Mouse (Mus musculus): Measurements from ENCODE around the gene Tsc1.

Gene Tsc1

DNA sequence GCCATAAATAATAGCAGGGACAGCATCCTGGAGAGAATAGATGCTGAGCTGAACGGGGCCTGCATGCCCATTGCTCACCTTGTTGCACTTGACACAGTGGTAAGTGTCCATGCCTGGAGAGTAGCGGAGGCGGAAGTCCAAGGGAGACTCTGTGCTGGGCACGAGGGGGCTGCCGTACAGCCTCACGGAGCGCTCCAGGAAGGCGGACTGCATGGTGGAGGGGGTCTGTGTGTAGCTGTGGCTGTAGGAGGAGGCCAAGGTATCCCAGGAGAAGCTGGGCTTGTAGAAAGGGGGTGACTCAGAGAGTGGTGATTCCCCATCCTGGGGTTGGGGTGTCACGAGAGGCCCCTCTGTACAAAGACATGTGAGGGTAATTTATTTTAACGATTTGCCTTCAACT is 27.4 kb upstream of the Tsc1 start:
- DNase-seq (ENCODE audit: extremely low read depth, low read depth, low spot score): no peak

DNA sequence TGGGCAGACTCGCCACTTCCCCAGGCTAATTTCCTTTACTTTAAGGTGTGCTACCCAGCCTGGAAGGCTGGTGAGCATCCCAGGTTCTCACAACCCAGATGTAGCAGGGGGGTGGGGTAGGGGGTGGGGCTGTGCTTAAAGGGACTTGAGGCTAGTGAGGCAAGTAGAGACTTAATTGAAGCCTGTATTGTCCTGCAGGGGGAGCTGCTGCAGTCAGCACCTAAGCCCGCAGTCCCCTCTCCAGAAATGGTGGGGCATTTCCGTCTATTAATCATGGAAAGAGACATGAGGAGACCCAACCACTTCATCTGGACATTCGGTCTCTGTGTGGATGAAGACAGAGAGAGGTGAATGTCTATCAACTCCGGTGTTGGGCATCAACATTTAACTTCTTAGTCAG is 24.7 kb upstream of the Tsc1 start:
- no peak for DNase-seq (ENCODE audit: extremely low read depth, low read depth, low spot score)

DNA sequence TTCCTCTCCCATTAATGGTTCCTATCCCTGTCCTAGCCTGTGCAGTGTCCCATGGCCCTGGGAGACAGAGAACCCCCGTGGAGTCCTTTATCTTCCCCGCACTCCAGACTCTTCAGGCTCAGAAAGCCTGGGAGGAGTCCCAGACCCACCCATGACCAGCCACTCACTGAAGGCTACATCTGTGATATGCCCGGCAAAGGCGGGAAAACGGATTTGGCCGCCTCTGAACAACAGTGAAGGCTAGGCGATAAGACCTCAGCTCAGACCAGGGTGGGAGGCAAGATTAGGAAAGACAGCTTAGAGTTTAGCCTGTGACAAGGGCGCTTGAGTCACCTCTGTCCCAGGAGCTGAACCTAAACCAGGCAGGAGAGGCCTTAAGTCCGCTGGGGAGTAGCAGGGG is 24.2 kb upstream of the Tsc1 start:
- DNase-seq (ENCODE audit: extremely low read depth, low read depth, low spot score): no peak

DNA sequence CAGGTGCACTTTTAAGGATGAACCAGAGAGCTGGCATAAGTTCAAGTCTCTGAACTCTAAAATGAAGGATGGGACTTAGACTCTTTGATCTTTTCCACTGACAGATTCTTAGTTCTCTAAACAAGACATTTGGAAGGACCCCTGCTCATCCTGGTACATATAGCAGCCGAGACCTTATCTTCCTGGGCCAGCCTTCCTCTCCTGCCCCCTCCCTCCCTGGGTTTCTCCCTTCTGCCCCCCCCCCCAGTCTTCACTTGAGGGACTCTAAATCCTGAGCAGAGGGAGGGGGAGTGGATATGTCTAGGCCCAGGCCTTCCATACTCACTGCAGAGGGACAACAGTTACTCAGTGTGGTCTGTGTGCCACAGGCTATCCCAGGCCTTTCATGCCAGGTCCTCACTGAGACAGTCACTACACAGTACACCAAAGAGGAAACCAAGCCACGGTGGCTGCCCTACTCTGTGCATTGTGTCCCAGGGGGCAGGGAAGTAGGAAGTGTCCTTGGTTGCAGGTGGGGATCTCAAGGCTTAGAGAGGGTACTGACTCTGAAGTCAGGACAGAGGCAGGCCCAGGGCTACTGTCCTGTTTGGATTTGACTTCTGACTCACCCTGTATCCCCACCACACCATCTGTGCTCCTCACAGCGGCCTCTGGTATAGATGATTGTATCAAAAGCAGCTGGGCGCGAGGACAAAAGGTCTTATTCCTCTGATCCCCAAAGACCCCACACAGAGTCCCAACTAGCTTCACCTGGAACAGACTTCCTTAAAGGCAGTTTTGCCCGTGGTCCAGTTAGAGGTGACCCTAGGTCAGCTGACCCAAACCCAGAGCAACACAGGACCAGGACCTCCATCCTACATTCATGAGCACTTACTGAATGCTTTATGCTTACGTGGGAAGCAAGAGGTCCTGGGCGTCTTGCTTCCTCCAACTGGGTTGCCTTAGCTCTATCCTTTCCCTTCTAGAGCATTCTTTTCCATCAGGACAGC is 23.2 kb upstream of the Tsc1 start:
- DNase-seq (ENCODE audit: extremely low read depth, low read depth, low spot score): no peak

DNA sequence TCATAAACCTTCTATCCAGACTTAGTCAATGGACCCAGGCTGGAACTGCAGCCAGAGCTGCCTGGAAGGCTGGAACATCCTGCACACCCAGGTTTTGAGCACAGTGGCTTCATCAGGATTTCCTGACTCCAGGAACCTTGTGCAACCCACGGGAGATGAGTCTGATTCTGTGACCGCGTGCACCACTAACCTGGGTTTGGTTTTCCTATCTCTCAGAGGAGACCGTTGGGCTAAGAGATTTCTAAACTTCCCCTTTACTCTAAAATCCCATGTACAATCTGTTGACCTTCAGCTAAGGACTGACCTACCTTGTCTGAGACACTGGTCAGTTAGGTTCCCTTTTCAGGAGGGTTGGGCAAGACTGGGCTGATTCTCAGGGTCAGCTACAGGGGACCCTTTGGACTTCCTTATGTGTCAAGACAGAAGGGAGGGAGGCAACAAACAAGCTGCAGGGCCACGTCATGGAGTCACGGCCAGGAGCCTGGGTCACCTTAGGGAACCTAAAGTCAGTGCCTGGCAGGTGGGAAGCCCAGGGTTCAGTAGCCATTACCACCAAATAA is 22.2 kb upstream of the Tsc1 start:
- no peak for DNase-seq (ENCODE audit: extremely low read depth, low read depth, low spot score)

DNA sequence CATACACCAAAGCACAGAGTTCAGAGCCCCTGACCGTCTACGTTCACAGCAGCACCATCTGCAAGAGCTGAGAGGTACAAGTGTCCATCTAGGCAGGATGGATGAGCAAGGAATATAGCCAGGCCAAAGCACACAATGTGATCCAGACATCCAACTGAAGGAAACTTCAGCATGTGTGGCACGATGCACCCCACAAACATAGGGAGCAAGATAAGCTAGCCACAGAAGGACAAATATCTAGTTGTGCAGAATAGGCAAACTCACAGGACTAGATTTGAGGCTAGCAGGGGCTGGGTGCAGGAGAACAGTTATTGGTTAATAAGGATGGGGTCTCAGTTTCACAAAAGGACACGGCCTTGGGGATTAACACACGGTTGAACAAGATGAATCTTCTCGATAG is 21.7 kb upstream of the Tsc1 start:
- DNase-seq (ENCODE audit: extremely low read depth, low read depth, low spot score): no peak

DNA sequence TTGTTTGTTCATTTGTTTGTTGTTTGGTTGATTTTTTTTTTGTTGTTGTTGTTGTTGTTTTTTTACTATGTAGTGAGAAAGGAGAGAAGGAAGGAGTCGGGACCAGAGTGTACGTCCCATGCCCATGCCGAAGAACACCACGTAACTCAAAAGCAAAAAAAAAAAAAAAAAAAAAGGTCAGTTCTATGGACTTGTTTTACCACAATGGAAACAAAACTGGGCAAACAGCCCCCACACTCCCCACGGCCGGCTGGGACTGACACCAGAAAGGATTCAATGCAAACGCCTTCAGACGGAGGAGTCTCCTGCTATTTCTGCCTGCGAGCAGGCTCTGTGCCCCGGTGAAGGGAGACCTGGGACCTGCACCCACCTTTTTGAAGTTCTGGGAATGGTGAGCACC is 20.5 kb upstream of the Tsc1 start:
- DNase-seq (ENCODE audit: extremely low read depth, low read depth, low spot score): no peak

DNA sequence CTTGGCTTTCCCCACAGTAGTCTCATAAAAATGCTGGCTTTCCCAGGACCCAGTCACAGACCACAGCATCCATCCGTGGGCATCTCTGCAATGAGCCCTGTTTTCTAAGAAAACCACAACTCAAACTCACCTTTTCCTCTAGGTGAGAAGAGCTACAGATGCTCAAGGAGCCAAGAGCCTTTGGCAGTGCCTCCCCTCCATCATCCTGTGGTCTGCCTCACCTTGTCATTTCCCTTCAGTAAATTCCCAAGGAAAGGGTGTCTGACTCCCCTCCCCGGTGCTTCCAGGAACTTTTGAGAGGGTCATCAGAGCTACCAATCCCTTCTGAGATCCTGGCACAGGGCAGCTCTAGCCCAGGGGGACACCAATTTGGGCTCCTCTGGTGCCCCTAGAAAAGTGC is 19.9 kb upstream of the Tsc1 start:
- DNase-seq (ENCODE audit: extremely low read depth, low read depth, low spot score): no peak

DNA sequence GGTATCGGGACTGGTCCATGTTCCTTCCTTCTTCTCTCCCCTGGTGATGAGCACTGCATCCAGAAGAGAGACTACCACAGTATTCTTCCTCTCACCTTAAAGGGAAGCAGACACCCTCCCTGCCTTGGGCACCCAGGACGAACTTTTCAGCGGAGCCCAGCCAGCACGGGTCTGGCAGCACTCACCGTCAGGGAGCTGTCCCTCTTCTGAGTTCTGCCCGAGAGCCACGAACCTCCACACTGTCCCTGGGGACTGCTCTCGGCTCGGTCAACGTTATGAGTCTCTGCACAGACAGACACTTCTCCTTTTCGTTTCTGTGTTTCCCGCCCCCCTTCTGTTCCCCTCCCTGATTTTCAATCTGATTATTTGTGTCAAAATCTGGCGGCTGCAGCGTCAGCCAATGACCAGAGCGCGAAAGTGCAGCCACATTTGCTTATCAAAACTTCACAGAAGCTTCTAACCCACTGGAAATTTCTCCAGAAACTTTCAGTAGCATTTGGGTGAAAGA is 19.3 kb upstream of the Tsc1 start, which contains the start of gene Gfi1b:
Gfi1b (minus strand) TSS at position 319 of the 508 bp plus-strand sequence.
- no peak for DNase-seq (ENCODE audit: extremely low read depth, low read depth, low spot score)

DNA sequence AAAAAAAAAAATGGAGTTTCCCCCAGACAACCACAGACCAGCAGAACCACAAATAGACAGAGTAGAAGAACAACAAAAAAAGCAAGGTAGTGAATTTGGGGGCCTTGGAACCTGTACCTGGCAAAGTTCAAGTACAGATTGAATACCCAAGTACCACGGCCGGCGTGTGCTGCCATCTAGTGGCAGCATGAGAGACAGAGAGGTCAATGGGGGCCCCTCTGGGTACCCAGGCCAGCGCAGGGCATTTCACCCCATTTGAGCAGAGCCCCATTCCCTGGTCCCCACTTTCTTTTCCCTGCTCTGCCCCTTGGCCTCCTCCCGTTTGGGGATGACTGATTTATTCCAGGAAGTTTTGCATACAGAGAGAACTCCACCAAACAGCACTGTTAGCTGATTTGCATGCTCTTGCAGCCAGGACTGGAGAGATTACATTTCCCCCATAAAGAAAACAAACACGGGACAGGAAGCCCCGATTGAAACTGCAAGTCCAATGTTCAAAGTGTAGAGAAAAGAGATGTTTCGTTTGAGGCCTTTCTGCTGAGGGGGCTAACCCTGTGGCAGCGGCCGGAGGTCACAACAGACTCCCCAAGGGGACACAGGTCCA is 18.4 kb upstream of the Tsc1 start:
- no peak for DNase-seq (ENCODE audit: extremely low read depth, low read depth, low spot score)

DNA sequence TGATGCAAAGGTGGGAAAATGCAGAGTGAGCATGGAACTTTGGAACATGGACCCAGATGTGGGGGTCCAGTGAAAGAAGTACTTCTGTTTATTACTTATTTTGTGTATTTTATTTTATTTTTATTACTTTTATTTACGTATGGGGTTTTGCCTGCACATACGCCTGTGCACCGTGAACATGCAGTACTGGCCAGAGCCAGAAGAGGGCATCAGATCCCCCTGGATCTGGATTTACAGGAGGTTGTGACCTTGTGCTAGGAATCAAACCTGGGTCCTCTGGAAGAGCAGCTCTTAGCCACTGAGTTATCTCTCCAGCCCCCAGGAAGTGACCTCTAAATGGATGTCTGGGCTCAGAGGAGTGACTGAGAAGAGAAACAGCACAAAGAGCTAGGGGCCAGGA is 16.2 kb upstream of the Tsc1 start:
- no peak for DNase-seq (ENCODE audit: extremely low read depth, low read depth, low spot score)

DNA sequence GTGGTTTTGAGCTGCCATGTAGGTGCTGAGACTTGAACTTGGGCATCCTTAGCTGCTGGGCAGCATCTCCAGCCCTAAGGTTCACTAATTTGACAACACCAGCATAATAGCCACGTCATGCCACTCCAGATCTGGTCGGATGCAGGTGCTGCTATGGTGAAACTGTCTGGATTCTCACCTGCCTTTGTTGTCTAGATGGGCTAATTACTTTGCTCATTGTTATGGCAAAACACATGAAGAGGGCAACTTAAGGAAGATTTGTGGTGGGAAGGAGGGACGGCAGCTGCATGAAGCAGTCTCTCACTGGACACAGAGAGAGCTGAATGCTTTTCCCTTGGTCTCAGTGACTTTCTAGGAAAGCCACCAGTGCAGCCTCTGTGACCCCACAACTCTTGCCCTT is 15.0 kb upstream of the Tsc1 start:
- no peak for DNase-seq (ENCODE audit: extremely low read depth, low read depth, low spot score)

DNA sequence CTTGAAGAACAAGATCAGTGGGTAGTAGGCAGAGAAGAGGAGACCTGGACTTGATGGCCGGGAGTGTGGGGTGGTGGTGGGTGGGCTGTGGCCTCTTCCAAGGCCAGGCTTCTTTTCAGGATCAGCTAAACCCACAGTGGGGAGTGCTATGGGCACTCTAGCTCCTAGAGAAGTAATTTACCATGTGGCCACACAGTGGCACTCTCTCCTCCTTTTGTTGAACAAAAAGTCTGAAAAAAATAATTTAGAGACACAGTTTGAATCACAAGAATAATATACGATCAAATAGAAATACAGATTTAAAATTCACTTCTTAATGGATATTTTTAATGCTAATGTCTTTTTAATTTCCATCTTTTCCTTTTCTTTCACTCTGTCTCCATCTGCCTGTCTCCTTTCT is 13.0 kb upstream of the Tsc1 start:
- DNase-seq (ENCODE audit: extremely low read depth, low read depth, low spot score): no peak

DNA sequence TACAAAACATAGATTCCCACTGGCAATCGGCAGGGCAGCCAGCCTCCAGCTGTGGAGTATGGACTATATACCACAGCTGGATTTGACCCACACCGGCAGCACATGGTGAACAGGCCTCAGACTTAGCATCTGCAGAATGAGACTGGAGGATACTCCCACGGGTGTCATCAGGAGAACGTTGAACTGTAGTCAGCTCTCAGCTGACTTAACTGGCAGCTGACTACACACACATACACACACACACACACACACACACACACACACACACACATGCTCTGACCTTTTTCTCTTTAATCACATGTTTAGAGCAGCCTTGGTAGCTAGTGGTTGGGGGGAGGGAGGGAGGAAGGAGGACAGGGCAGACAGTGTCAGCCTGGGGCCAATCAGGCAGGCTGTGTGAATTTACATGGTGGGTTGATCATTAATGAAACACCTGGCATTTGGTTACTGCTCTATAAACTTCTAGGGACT is 11.1 kb upstream of the Tsc1 start:
- no peak for DNase-seq (ENCODE audit: extremely low read depth, low read depth, low spot score)

DNA sequence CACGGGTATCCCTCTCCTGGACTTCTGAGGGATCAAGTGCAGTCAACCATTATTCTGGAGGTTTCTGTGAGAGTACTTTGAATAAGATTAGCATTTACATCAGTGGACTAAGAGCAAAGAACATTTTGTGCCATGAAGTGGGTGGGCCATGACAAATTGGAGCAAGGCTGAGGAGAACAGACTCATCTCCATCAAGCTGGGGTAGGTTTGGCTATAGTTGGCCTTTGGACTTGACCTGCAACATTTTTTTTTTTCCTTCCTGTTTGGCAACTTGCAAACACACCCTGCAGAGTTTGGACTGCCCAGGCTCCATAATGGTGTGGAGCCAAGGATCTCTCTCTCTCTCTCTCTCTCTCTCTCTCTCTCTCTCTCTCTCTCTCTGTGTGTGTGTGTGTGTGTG is 8.4 kb upstream of the Tsc1 start:
- DNase-seq (ENCODE audit: extremely low read depth, low read depth, low spot score): no peak

DNA sequence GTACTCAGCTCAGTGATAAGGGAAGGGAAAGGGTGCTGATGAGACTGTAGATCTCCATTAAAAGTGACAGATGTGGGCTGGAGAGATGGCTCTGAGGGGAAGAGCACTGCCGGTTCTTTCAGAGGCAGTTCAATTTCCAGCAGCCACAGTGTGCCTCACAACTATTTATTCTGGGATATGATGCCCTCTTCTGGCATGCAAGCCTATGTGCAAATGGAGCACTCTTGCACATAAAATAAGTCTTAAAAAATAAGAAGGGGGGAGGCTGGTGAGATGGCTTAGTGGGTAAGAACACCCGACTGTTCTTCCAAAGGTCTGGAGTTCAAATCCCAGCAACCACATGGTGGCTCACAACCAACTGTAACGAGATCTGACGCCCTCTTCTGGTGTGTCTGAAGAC is 7.9 kb upstream of the Tsc1 start:
- DNase-seq (ENCODE audit: extremely low read depth, low read depth, low spot score): no peak

DNA sequence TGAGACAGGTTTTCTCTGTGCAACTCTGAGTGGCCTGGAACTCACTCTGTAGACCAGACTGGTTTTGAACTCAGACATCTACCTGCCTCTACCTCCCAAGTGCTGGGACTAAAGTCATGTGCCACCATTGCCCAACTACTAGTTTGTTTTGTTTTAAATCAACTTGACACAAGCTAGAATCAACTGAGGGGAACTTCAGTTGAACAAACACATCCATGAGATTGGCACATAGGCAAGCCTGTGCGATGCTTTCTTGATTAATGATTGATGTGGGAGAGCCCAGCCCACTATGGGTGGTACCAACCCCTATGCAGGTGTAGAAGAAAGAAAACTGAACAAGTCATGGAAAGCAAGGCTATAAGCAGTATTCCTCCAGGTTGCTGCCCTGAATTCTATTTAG is 5.8 kb upstream of the Tsc1 start:
- no peak for DNase-seq (ENCODE audit: extremely low read depth, low read depth, low spot score)

DNA sequence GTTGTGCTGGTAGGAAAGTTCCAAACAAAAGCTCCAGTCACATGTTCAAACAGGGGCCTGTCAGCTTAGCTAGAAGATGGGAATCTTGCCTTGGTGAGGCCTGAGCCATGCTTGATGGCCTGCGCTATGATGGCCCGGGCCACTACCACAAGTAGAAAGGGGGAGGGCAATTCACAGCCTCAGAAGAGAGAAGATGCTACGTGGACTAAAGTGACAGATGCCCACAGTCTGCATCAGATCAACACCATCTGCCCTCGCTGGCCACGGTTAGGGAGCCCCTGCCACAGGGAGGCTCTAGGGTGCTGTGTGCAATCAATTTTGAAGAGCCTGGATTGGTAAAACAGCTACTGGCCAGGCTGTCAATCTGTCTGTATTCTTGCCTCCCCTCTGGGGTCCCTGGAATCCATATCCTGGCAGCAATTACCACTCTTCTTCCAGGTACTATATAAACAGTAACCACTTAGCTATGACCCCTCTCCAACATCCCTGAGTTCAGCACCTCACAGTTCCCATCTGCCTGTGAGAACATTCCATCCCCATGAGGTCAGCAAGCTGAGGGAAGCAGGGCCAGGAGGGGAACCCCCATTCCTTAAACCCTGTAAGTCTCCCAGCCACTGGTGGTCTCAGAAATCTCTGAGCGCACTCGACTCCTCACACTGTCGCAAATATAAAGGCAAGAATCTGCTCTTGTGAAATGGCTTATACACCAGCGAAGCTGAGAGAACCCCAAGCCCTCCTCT is 3.8 kb upstream of the Tsc1 start:
- no peak for DNase-seq (ENCODE audit: extremely low read depth, low read depth, low spot score)

DNA sequence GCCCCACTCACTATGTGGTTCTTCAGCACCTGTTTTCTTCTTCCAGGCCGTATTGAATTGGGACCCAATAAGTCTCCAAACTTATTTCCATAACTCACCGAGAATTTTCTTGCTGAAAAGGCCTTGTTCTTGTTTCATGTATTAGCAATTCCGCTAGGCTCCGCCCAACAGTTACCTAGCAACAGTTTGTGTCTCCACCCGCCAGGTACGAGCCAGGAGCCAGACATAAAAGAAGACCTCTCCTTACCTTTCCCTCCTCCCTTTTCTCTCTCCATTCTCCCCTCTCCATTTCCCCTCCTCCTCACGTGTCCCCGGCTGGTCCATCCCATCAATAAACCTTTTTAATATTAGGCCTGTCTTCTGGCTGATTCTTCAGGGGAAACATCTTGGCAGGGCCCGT is 2.7 kb upstream of the Tsc1 start:
- DNase-seq (ENCODE audit: extremely low read depth, low read depth, low spot score): no peak

DNA sequence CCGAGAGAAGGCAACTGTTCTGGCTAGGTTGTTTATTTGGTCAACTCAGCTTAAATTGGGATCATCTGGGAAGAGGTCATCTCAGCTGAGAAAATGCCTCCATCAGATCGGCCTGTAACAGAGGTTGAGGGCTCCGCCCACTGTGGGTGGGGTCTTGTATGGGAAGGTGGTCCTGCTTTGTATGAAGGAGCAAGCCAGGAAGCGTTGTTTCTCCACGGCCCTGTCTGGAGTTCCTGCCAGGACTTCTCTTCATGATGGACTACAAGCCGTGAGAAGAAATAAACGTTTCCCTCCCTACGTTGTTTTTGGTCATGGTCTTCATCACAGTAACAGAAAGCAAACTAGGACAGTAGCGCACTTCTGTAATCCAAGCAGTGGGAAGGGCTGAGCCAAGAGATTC is 2.1 kb upstream of the Tsc1 start:
- DNase-seq (ENCODE audit: extremely low read depth, low read depth, low spot score): no peak

DNA sequence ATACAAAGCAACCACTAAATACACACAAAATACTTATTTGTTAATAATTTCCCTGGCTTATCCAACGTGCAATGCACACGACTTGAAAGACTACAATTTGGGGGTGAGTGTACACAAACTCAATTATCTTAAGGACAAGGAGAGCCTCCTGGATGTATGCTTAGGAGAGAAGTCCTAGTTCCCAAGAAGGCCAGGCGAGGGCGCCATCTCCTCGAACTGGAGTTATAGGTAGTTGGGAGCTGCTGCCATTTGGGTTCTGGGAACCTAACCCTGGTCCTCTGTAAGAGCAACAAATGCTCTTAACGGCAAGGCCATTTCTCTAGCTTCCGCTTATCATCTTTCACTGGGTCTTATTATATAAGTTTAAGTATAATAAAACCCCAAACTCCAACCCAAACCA is 1.2 kb upstream of the Tsc1 start:
- DNase-seq (ENCODE audit: extremely low read depth, low read depth, low spot score): no peak
